Mouse (Mus musculus): Measurements from ENCODE around the gene Sec14l2.

DNA sequence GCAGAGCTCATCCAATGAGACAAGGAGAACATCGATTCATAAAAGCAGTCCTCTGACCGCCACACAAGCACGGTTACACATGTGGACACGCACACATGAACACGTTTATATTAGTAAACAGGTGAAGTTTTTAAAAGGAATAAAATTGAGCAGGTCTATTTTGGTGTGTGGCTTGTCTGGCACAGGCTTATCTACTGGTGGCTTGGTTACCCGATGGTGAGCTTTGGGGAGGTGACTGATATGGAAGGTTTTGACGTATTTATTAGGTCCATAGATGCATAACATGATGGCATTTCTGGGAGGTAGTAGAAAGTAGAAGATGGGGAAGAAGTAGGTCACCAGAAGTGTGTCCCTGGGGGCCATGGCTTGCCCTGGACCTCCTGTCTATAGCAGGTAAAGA is 30.5 kb upstream of the Sec14l2 start:
- no peak for TF ChIP-seq GATA1 (IDR thresholded peaks at IDR 0.05; ENCODE audit: borderline replicate concordance, low read length)
- TF ChIP-seq FLI1 (IDR thresholded peaks at IDR 0.05; ENCODE audit: low read length), result no peak
